Mouse (Mus musculus): Measurements from ENCODE around the gene Tubb2b.
"Not testable (repeated sequence)": the region's sequence is repeated elsewhere in the genome, so short reads cannot be mapped to it uniquely, and the experiment has no call there.

Gene Tubb2b

GRCm38 (mm10) chr13:34105364-34105763, 24.9 kb downstream of the Tubb2b start:
- no peak for DNase-seq

- peak; percentile 37 for DNase-seq
Observed at GRCm38 (mm10) chr13:34101908-34102307, 28.4 kb downstream of the Tubb2b start.

- no peak for DNase-seq
Observed at GRCm38 (mm10) chr13:34101247-34101646, 29.0 kb downstream of the Tubb2b start.

- DNase-seq, result peak; percentile 68
Observed at GRCm38 (mm10) chr13:34100733-34101132, 29.5 kb downstream of the Tubb2b start.

GRCm38 (mm10) chr13:34097086-34097485, 33.2 kb downstream of the Tubb2b start:
- no peak for DNase-seq

GRCm38 (mm10) chr13:34096455-34096854, 33.8 kb downstream of the Tubb2b start:
- no peak for DNase-seq

GRCm38 (mm10) chr13:34095542-34096435, 34.5 kb downstream of the Tubb2b start:
- DNase-seq, result no peak

GRCm38 (mm10) chr13:34089358-34089757, 40.9 kb downstream of the Tubb2b start:
- DNase-seq, result no peak

GRCm38 (mm10) chr13:34088871-34089288, 41.4 kb downstream of the Tubb2b start:
- no peak for DNase-seq

GRCm38 (mm10) chr13:34088201-34088649, 42.0 kb downstream of the Tubb2b start:
- not testable (repeated sequence) for DNase-seq

- no peak for DNase-seq
Observed at GRCm38 (mm10) chr13:34087052-34087812, 43.0 kb downstream of the Tubb2b start.

- no peak for DNase-seq
Observed at GRCm38 (mm10) chr13:34084026-34084750, 46.1 kb downstream of the Tubb2b start.

- no peak for DNase-seq
Observed at GRCm38 (mm10) chr13:34081926-34082325, 48.3 kb downstream of the Tubb2b start.

GRCm38 (mm10) chr13:34079801-34080200, 50.5 kb downstream of the Tubb2b start:
- no peak for DNase-seq

- DNase-seq, result no peak
Observed at GRCm38 (mm10) chr13:34078500-34079280, 51.6 kb downstream of the Tubb2b start.

GRCm38 (mm10) chr13:34077492-34078271, 52.6 kb downstream of the Tubb2b start, which contains the start of gene Tubb2a:
Gene Tubb2a, minus strand, starts transcription at chr13:34078007.
- DNase-seq, result peak; percentile 94
